ENCODE assay signal across 20 mouse cellular contexts in genomic region chr14:114965941-114966340, GRCm38 (mm10).
"Had no signal": no experiment of that assay in that cellular context is flagged by ENCODE, and none has a peak within 500 bp of the region (broad histone marks: within the 10 kb centered on the region; RNA-seq: fewer than 3 reads in every experiment).

No protein-coding gene starts in this region.

- H3K4me1 ChIP-seq: liver, embryonic 12.5 days; lung, embryonic 15.5 days; neural tube, embryonic 12.5 days had no signal

- DNase-seq: liver; lung, adult 2 months; lung, postnatal 14 days; lung, postnatal 36 days; retina, postnatal 1 day; right cerebral cortex, adult 18-20 months; right cerebral cortex, postnatal 25 days; right cerebral cortex, postnatal 4 days; spleen, adult 18-20 months; thymus, adult 18-20 months; thymus, postnatal 14 days; thymus, postnatal 36 days had no signal

- H3K27me3 ChIP-seq: liver, embryonic 12.5 days; lung, embryonic 15.5 days; megakaryocyte, embryonic 14.5 days; neural tube, embryonic 12.5 days had no signal

- H3K4me3 ChIP-seq: liver, embryonic 12.5 days; lung, embryonic 15.5 days; megakaryocyte, embryonic 14.5 days; neural tube, embryonic 12.5 days had no signal

- H3K4me2 ChIP-seq: liver, embryonic 12.5 days; lung, embryonic 15.5 days; midbrain, embryonic 11.5 days; neural tube, embryonic 12.5 days had no signal

- H3K36me3 ChIP-seq: liver, embryonic 12.5 days; lung, embryonic 15.5 days; neural tube, embryonic 12.5 days had no signal

- ATAC-seq: liver, embryonic 12.5 days; lung, postnatal 0 days had no signal

- H3K9ac ChIP-seq: liver, embryonic 12.5 days; liver, embryonic 14.5 days; lung, embryonic 15.5 days; neural tube, embryonic 12.5 days had no signal

- H3K27ac ChIP-seq: liver, embryonic 12.5 days; liver, embryonic 14.5 days; lung, embryonic 15.5 days; macrophage; neural tube, embryonic 12.5 days had no signal

- H3K9me3 ChIP-seq: liver, embryonic 12.5 days; lung, embryonic 15.5 days; megakaryocyte, embryonic 14.5 days; neural tube, embryonic 12.5 days had no signal
